Mouse (Mus musculus) liver, embryonic 14.5 days (tissue): Measurements from ENCODE around the gene Gpr137c.

ENCODE experiments used
- CTCF ChIP-seq: IDR thresholded peaks from 2 replicates; pipeline ENCODE4 v1.5.1; 2016; ENCODE audit warnings: antibody characterized with exemption, low read depth, control low read depth
- EP300 ChIP-seq: IDR thresholded peaks from 2 replicates; pipeline ENCODE4 v1.6.1; 2016; ENCODE audit warnings: antibody characterized with exemption, low read depth

- TF ChIP-seq EP300 = no peak
- TF ChIP-seq CTCF = peak; percentile 13; the same call in 1 of the 2 replicates
These were observed 84.9 kb downstream of the Gpr137c start for GRCm38 (mm10) chr14:45304389-45304788.
